Mouse (Mus musculus): ENCODE results near the gene 1700067P10Rik. TPM values are rescaled to one million over a fixed set of nuclear protein-coding genes. Genes with fewer than 3 reads are reported as not detected.
A peak's percentile ranks its signal among the peaks of the same experiment; 100 is the strongest.

The 1700067P10Rik gene
- polyA plus RNA-seq, 1 experiment from 2014 or later: not detected

DNA sequence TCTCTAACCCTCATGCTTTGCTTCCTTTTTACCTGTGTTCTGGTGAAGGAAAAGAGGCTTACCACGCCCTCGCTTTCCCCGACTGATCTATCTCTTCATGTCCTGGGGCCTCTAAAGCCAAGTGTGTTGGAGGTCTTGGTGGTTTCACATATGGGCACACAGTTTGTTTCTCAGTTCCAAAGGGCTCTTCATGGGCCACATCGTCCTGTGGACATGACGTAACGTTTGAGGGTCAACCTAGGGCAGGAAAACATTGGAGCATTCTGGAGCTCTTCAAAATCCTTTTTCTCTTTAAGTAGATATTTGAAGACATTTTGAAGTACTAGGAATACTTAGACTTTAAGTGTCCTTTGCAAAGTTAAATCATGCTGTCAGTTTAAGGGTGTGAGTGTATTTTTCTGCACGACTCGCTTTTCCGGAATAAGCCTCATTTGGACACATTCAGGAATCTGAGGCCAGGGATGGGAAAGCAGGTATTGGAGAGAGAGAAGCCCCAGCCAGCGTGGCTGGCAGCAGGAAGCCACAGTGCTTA, 22.0 kb upstream of the 1700067P10Rik start:
- DNase-seq (ENCODE audit: low spot score): no peak
- Histone ChIP-seq H3K27ac (replicated peaks) (peak overlapping the region; percentile 59), H3K4me3 (peak overlapping the region; percentile 8; the same call in 1 of the 2 replicates), H3K4me1 (peaks cover 37% of the 10 kb centered on the region), H3K36me3 (replicated peaks) (no peaks in the 10 kb centered on the region), H3K27me3 (replicated peaks; ENCODE audit: low read depth, poor library complexity, severe bottlenecking) (peaks cover 24% of the 10 kb centered on the region), H3K9me3 (0 out of 2 replicates have a peak, but pooled peaks cover 3% of the 10 kb centered on the region)
- 67% methylated on average over 10 of the region's 10 CpGs for WGBS

DNA sequence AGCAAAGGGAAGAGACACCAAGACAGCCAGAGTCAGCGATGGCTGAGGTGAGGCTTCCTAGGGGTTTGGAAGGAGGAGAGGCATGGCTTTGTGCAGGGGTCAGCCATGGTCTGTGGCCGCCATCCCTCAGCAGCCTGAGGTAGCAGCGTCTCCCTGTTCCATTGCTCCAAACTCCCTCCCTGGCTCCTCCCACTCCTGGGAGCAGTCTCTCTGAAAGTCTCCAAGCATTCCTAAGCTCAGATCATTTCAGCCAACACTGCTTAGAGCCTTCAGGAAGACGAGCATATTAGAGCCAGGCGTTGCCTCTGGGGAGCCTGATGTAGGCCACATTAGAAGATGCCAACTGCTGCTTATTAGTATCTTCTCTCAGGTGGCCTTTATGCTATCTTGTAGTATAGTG, 21.4 kb upstream of the 1700067P10Rik start:
- no peaks in the 10 kb centered on the region for H3K36me3 ChIP-seq (replicated peaks)
- peak overlapping the region; percentile 59 for H3K27ac ChIP-seq (replicated peaks)
- 17% methylated on average over 5 of the region's 5 CpGs for WGBS

DNA sequence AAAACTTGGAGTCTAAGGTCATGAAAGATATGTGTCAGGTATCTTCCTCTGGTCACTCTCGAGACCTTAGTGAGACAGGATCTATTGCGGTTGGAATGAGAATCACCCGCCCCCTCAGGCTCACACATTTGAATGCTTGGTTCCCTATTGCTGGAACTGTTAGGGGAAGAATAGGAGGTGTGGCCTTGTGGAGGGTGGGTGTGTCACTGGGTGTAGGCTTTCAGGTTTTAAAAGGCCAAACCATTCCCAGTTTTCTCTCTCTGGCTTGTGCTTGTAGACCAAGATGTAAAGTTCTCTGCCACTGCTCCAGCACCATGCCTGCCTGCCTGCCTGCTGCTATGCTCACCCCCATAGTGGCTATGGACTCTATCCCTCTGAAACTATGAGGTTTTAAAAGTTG, 8.5 kb upstream of the 1700067P10Rik start:
- H3K4me1 ChIP-seq: peaks cover 14% of the 10 kb centered on the region
- H3K36me3 ChIP-seq (replicated peaks): no peaks in the 10 kb centered on the region
- DNase-seq (ENCODE audit: low spot score): no peak
- H3K27me3 ChIP-seq (replicated peaks; ENCODE audit: low read depth, poor library complexity, severe bottlenecking): no peaks in the 10 kb centered on the region
- H3K4me3 ChIP-seq: no peak overlapping the region
- 48% methylated on average over 3 of the region's 3 CpGs for WGBS
- no peak overlapping the region for H3K27ac ChIP-seq (replicated peaks)
- H3K9me3 ChIP-seq: no peaks in the 10 kb centered on the region

More for the DNA sequence above, 21.4 kb upstream of the 1700067P10Rik start:
- Histone ChIP-seq H3K4me1 (peaks cover 35% of the 10 kb centered on the region), H3K27me3 (replicated peaks; ENCODE audit: low read depth, poor library complexity, severe bottlenecking) (peaks cover 24% of the 10 kb centered on the region), H3K9me3 (0 out of 2 replicates have a peak, but pooled peaks cover 3% of the 10 kb centered on the region), H3K4me3 (peak overlapping the region; percentile 8; the same call in 1 of the 2 replicates)
- no peak for DNase-seq (ENCODE audit: low spot score)

DNA sequence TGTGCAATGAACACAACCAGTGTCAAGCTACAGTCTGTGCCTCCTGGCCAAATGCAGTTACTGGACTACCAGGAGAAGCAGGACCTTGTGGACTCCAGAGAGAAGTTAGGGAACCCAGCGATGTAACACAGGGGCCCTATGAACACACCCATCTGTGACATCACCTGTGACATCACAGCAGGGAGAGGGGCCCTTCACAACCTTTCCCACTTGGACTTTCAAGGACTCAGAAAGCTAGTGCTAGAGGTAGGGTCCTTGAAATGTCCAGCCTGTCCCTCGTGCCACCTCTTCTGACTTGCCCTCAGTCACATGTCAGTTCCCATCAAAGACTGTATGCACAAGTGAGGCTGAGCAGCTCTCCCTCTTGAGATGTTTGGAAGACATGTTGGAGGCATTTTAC, 327 bp downstream of the 1700067P10Rik start:
- 79% methylated on average over 2 of the region's 2 CpGs for WGBS
- DNase-seq (ENCODE audit: low spot score): no peak
- peaks cover 6% of the 10 kb centered on the region for H3K9me3 ChIP-seq
- H3K27me3 ChIP-seq (replicated peaks; ENCODE audit: low read depth, poor library complexity, severe bottlenecking): peaks cover 17% of the 10 kb centered on the region
- H3K36me3 ChIP-seq (replicated peaks): no peaks in the 10 kb centered on the region
- H3K4me3 ChIP-seq: no peak overlapping the region
- peaks cover 3% of the 10 kb centered on the region for H3K4me1 ChIP-seq
- no peak overlapping the region for H3K27ac ChIP-seq (replicated peaks)

DNA sequence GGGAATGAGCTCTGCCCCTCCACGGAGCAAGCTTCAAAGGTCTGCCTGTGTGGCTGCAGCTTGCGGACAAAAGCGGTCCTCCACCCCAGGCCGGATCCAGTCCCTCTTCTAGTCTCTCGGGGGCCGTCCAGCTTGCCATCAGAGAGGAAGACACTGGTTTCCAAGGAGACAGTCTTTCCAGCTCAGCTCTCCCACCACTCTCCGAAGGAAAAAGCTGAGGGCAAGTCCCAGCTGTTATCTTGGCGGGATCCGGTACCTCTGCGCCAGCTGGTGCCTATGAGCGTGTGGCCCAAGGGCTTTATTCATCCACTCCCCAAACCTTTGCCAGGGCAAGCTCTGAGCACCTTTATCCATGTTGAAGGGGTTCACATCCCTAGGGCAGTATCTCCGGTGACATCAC, 1.2 kb downstream of the 1700067P10Rik start:
- Histone ChIP-seq H3K4me1 (peaks cover 11% of the 10 kb centered on the region), H3K27ac (replicated peaks) (no peak overlapping the region), H3K4me3 (no peak overlapping the region), H3K27me3 (replicated peaks; ENCODE audit: low read depth, poor library complexity, severe bottlenecking) (peaks cover 26% of the 10 kb centered on the region), H3K36me3 (replicated peaks) (no peaks in the 10 kb centered on the region), H3K9me3 (peaks cover 6% of the 10 kb centered on the region)
- 76% methylated on average over 12 of the region's 12 CpGs for WGBS
- DNase-seq (ENCODE audit: low spot score): no peak

DNA sequence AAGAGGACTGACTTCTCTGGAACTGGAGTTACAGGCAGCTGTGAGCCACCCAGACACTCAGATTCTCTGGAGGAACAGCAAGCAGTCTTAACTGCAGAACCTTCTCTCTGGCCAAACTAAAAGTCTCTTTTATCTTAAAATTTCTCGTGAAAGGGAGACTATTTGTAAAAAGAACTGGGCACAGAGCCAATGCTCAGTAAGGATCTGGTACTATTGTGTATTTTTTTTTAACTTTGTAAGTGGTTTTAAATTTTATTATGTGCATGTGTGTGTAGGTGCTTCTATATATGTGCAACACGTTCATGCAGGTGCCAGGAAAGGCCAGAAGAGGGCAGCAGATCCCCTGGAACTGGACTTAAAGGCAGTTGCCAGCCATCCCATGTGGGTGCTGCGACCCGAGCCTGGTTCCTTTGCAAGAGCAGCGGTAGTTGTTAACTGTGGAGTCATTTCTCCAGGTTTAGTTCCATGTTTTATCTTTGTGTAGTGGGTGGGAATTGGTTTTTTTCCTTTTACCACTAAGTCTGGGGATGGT, 4.2 kb downstream of the 1700067P10Rik start:
- DNase-seq (ENCODE audit: low spot score): no peak

DNA sequence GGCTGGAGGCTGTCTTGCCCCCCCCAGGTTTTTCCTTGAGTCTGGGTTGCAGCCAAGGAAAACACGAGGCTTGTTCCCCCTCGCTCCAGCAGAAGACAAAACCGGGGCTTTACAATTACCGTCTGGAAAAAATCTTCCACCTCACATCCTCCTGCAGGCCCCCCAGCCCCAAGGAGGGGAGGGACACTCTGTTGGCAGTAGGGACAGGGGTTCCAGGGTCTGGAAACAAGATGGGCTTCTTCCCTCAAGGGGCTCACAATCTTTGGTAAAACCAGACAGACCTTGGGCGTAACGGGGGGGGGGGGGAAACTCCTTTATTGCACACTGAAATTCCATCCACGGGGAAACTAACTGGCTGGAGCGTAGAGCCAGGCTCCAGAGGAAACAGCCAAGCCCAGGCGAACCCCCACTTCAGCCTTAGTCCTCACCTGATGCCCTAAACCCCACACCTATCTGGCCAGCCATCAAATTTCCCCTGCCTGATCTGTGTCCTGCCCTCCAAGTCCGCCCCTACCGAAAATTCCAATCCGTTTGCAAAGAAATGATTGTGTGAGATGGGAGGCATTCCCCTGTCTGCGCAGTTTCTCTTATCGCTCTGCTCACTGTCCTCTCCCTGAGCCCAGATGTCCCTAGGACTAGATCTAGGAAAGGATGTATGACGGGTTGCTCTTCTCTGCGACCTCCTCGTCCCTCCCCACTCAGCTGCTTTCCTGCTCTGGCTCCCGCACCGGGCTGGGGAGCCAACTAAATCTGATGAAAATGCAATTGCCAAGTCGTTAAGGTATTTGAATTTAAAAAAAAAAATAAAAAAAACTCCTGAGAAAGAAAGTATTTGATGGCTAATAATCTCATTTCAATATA, 5.9 kb downstream of the 1700067P10Rik start:
- H3K4me3 ChIP-seq: peak overlapping the region; percentile 55; the same call in 1 of the 2 replicates
- peak overlapping the region; percentile 75 for H3K27ac ChIP-seq (replicated peaks)
- 6% methylated on average over 20 of the region's 20 CpGs for WGBS
- peaks cover 73% of the 10 kb centered on the region for H3K27me3 ChIP-seq (replicated peaks; ENCODE audit: low read depth, poor library complexity, severe bottlenecking)
- H3K9me3 ChIP-seq: peaks cover 6% of the 10 kb centered on the region
- DNase-seq (ENCODE audit: low spot score): peak; percentile 28
- H3K36me3 ChIP-seq (replicated peaks): no peaks in the 10 kb centered on the region
- H3K4me1 ChIP-seq: peaks cover 59% of the 10 kb centered on the region

More for the DNA sequence above, 4.2 kb downstream of the 1700067P10Rik start:
- peaks cover 56% of the 10 kb centered on the region for H3K27me3 ChIP-seq (replicated peaks; ENCODE audit: low read depth, poor library complexity, severe bottlenecking)
- H3K4me3 ChIP-seq: no peak overlapping the region
- no peaks in the 10 kb centered on the region for H3K36me3 ChIP-seq (replicated peaks)
- H3K9me3 ChIP-seq: peaks cover 6% of the 10 kb centered on the region
- H3K4me1 ChIP-seq: peaks cover 42% of the 10 kb centered on the region
- H3K27ac ChIP-seq (replicated peaks): no peak overlapping the region
- 83% methylated on average over 5 of the region's 5 CpGs for WGBS

DNA sequence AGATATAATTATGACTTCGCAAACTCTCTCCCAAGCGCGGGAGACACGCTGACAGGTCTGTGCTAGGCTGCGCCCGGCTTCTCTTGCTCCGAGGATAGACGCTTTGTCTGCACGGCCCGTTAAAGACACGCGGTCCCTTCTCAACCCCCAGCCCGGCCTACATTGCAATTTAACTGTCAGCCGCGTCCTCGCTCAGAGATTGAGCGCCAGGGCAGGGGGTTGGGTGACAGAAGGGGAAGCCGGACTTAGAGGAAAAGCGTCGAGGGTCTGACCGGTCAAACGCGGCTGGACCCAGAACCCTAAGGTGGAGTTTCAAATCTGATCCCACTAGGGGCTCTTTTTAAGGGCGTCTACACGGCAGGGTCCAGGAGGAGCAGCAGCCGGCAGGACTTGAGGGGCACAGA, 6.6 kb downstream of the 1700067P10Rik start:
- H3K9me3 ChIP-seq: peaks cover 6% of the 10 kb centered on the region

DNA sequence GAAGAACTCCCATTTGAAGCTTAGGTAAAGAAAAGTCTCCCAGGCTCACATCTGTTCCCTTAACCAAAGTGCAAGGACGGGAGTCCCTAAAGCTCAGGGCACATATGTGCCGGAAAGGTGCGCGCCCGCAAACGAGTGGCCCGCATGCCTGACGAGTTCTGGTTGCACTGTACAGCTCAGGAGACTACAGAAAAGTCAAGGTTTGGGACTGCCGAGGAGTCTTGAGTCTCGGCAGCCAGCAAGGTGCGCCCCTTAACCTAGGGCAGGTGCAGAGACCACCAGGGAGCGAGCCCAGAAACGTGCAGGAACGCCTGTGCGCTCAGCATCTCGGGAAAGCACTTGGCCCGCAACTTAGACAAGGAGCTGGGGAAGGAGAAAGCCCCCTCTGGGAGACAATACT, 7.2 kb downstream of the 1700067P10Rik start:
- Histone ChIP-seq H3K4me1 (peaks cover 68% of the 10 kb centered on the region), H3K9me3 (peaks cover 6% of the 10 kb centered on the region), H3K27ac (replicated peaks) (peak overlapping the region; percentile 85), H3K4me3 (peak overlapping the region; percentile 55), H3K27me3 (replicated peaks; ENCODE audit: low read depth, poor library complexity, severe bottlenecking) (peaks cover 77% of the 10 kb centered on the region), H3K36me3 (replicated peaks) (no peaks in the 10 kb centered on the region)
- DNase-seq (ENCODE audit: low spot score): peak; percentile 50
- WGBS: 5% methylated on average over 17 of the region's 17 CpGs

More for the DNA sequence above, 6.6 kb downstream of the 1700067P10Rik start:
- WGBS: under 1% methylated on average over 26 of the region's 26 CpGs
- Histone ChIP-seq H3K4me3 (peak overlapping the region; percentile 55), H3K4me1 (peaks cover 65% of the 10 kb centered on the region), H3K36me3 (replicated peaks) (no peaks in the 10 kb centered on the region), H3K27ac (replicated peaks) (peak overlapping the region; percentile 75), H3K27me3 (replicated peaks; ENCODE audit: low read depth, poor library complexity, severe bottlenecking) (peaks cover 77% of the 10 kb centered on the region)
- peak; percentile 73 for DNase-seq (ENCODE audit: low spot score)

DNA sequence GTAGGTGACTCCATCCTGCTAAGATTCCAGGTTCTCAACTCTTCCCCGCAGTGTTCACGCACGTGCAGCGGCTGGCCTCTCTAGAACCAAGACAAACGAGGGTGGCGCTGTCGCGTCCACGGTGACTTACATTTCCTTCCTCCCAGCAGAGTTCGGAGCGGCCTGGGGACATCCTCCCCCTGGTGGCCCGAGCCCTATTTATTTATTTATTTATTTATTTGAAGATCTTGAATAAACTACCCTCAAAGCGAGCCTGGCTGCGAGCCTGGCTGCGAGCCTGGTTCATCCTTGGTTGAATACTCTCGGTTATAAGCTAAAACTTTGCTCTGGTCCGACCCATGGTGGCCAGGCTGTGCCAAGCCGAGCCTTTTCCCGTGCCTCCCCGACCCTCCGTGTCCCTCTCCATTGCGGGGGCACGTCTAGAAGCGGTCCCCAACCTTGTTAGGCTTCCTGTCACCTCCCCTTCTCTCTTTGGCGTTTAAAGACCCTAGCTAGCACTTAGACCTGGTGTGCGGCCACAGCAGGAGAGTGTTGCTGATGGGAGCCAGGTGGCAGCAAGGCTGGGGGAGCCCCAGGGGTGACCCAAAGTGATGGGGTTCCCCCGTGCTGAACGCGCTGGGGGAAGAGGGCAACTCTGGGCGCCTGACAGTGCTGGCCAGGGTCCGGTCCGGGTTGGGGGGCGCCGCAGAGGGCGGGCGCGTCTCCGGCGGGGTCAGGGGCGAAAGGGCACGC, 8.1 kb downstream of the 1700067P10Rik start:
- DNase-seq (ENCODE audit: low spot score): peak; percentile 76
- no peaks in the 10 kb centered on the region for H3K36me3 ChIP-seq (replicated peaks)
- peaks cover 6% of the 10 kb centered on the region for H3K9me3 ChIP-seq
- under 1% methylated on average over 41 of the region's 41 CpGs for WGBS
- H3K27me3 ChIP-seq (replicated peaks; ENCODE audit: low read depth, poor library complexity, severe bottlenecking): peaks cover 77% of the 10 kb centered on the region
- H3K4me1 ChIP-seq: peaks cover 68% of the 10 kb centered on the region
- peak overlapping the region; percentile 85 for H3K27ac ChIP-seq (replicated peaks)
- H3K4me3 ChIP-seq: peak overlapping the region; percentile 55

DNA sequence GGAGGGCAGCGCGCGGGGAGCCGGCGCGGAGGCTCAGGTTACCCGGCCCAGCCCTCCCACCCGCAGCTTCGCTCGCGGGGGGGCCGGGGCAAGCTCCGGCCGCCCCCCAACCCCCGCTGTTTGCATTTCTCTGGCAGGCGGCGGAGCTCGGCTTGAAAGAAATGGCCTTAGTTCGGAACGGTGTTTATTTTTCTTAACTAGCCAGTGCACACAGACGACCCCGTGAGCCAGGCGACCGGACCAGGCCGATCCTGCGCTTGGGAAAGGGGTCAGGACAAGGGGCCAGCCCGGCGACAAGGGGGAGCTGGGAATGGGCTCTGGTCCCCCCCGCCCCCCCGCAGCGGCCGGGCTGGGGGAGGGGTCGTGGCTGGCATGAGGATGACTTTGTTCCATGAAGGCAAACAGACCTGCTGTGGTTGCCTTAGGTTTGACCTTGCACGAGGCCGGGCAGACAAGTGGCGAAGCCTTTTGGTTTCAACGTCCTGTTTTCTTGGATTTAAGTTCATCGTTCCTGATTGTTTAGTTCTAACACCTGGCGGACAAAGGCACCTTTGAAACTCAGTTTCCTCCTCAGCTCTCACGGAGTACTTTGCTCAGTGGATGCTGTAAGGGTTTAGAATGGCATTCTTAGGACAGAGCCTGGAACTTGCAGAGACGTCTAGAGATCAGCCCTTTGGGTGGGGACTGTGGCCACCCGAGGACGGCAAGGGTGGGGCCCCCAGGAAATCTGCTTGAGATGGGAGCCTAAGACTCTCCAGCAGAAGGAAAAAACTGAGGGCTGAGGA, 8.8 kb downstream of the 1700067P10Rik start:
- Histone ChIP-seq H3K27ac (replicated peaks) (peak overlapping the region; percentile 85), H3K4me1 (peaks cover 68% of the 10 kb centered on the region), H3K9me3 (peaks cover 6% of the 10 kb centered on the region), H3K36me3 (replicated peaks) (no peaks in the 10 kb centered on the region), H3K27me3 (replicated peaks; ENCODE audit: low read depth, poor library complexity, severe bottlenecking) (peaks cover 75% of the 10 kb centered on the region), H3K4me3 (peak overlapping the region; percentile 55)
- WGBS: under 1% methylated on average over 43 of the region's 43 CpGs
- DNase-seq (ENCODE audit: low spot score): peak; percentile 88

Measured in embryonic facial prominence, embryonic 10.5 days (tissue).